Mouse (Mus musculus) limb, embryonic 15.5 days (tissue): ENCODE results near the gene Olfr322. TPM values are rescaled to one million over a fixed set of nuclear protein-coding genes. Genes with fewer than 3 reads are reported as not detected.

Experiments
- polyA plus RNA-seq: library from polyadenylated mRNA; unstranded; fragments of >200 nt; fragmentation: Nextera tagmentation; extraction: Ambion mirVana; gene quantifications from 2 replicates; pipeline ENCODE4 v1.2.1, GENCODE M21; 2015

Olfr322 gene
- polyA plus RNA-seq, 1 experiment from 2014 or later: not detected

Other genes starting within 250 kb of the Olfr322 start
- gene 1810065E05Rik, start 237.7 kb upstream of the Olfr322 start, polyA plus RNA-seq: not detected in 2 replicates
- not detected in 2 replicates for gene Gm12253, start 226.2 kb upstream of the Olfr322 start, polyA plus RNA-seq
- gene Lypd9, start 205.9 kb upstream of the Olfr322 start, polyA plus RNA-seq: not detected in 2 replicates
- gene Olfr30, start 196.5 kb upstream of the Olfr322 start, polyA plus RNA-seq: not detected in 2 replicates
- not detected in 2 replicates for gene Olfr332, start 166.2 kb upstream of the Olfr322 start, polyA plus RNA-seq
- gene Olfr331, start 156.2 kb upstream of the Olfr322 start, polyA plus RNA-seq: not detected in 2 replicates
- not detected in 2 replicates for gene Olfr330, start 123.9 kb upstream of the Olfr322 start, polyA plus RNA-seq
- gene Olfr329-ps, start 112.4 kb upstream of the Olfr322 start, polyA plus RNA-seq: not detected in 2 replicates
- not detected in 2 replicates for gene Olfr328, start 103.1 kb upstream of the Olfr322 start, polyA plus RNA-seq
- gene Olfr224, start 88.2 kb upstream of the Olfr322 start, polyA plus RNA-seq: not detected in 2 replicates
- not detected in 2 replicates for gene Olfr325, start 81.1 kb upstream of the Olfr322 start, polyA plus RNA-seq
- not detected in 2 replicates for gene Olfr324, start 63.7 kb upstream of the Olfr322 start, polyA plus RNA-seq
- gene 2210407C18Rik, start 42.7 kb upstream of the Olfr322 start, polyA plus RNA-seq: not detected in 2 replicates
- gene Olfr323, start 28.3 kb upstream of the Olfr322 start, polyA plus RNA-seq: not detected in 2 replicates
- not detected in 2 replicates for gene Trim58, start 18.3 kb upstream of the Olfr322 start, polyA plus RNA-seq
- gene Olfr320, start 22.3 kb downstream of the Olfr322 start, polyA plus RNA-seq: not detected in 2 replicates
- not detected in 2 replicates for gene Olfr319, start 40.4 kb downstream of the Olfr322 start, polyA plus RNA-seq
- not detected in 2 replicates for gene Olfr318, start 65.2 kb downstream of the Olfr322 start, polyA plus RNA-seq
- not detected in 2 replicates for gene Olfr317, start 80.4 kb downstream of the Olfr322 start, polyA plus RNA-seq
- not detected in 2 replicates for gene Olfr316, start 94.0 kb downstream of the Olfr322 start, polyA plus RNA-seq
- not detected in 2 replicates for gene Olfr315, start 114.4 kb downstream of the Olfr322 start, polyA plus RNA-seq
- not detected in 2 replicates for gene Olfr314, start 124.2 kb downstream of the Olfr322 start, polyA plus RNA-seq
- gene Fam183b, start 143.2 kb downstream of the Olfr322 start, polyA plus RNA-seq: not detected in 2 replicates
- gene Olfr313, start 156.2 kb downstream of the Olfr322 start, polyA plus RNA-seq: not detected in 2 replicates
- not detected in 2 replicates for gene Olfr312, start 170.5 kb downstream of the Olfr322 start, polyA plus RNA-seq
- not detected in 2 replicates for gene Olfr311, start 180.5 kb downstream of the Olfr322 start, polyA plus RNA-seq
- gene Gm12258, start 188.4 kb downstream of the Olfr322 start, polyA plus RNA-seq: 8.2 and 8.9 TPM in 2 replicates
- gene 2810021J22Rik, start 208.4 kb downstream of the Olfr322 start, polyA plus RNA-seq: 7.2 and 9.1 TPM in 2 replicates
- gene Zfp39, start 245.4 kb downstream of the Olfr322 start, polyA plus RNA-seq: 6.2 and 6.8 TPM in 2 replicates